Comparison of ENCODE assay signal across 21 mouse cellular contexts in the genomic region with DNA sequence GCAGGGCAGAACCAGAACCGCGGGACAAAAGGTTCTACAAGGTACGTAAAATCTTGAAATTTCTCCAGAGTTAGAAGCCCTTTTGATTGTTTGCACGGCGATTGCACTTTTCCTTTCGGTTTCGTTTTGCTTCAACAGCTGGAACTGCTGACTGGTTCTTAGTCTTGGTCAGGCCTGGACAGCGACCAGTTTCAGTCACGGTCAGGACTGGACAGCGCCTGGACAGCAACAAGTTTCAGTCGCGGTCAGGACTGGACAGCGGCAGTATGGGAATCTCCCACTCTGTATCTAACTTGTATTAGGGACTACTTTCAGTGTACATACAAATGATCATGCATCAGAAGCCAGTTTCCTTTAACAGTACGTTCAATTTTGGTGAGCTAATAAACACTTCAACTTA. TPM values are rescaled to one million over a fixed set of nuclear protein-coding genes. Genes with fewer than 3 reads are reported as not detected.
A peak's percentile ranks its signal among the peaks of the same experiment; 100 is the strongest.
DNase-seq lines count a peak whose midpoint lies in the region; ATAC-seq and TF ChIP-seq lines count a peak whose summit lies in the region.
"Not testable (repeated sequence)": the region's sequence is repeated elsewhere in the genome, so short reads cannot be mapped to it uniquely, and the experiment has no call there.
"Had no signal": no experiment of that assay in that cellular context is flagged by ENCODE, and none has a peak within 500 bp of the region (broad histone marks: within the 10 kb centered on the region; RNA-seq: fewer than 3 reads in every experiment).

No protein-coding gene starts in this region.

- not testable (repeated sequence) for H3K9me3 ChIP-seq in embryonic facial prominence, embryonic 10.5 days; intestine, embryonic 14.5 days (ENCODE audit: control insufficient read depth, low read length); lung, embryonic 14.5 days (ENCODE audit: low read depth, low read length)

- ATAC-seq in intestine, embryonic 14.5 days (replicated peaks; ENCODE audit: low FRiP score, low TSS enrichment, low read depth); lung, embryonic 14.5 days (ENCODE audit: insufficient read depth): not testable (repeated sequence)

- H3K27ac ChIP-seq in embryonic facial prominence, embryonic 10.5 days (replicated peaks); intestine, embryonic 14.5 days (ENCODE audit: low read depth); lung, embryonic 14.5 days (ENCODE audit: low read depth): not testable (repeated sequence)

- H3K36me3 ChIP-seq in embryonic facial prominence, embryonic 10.5 days (replicated peaks); intestine, embryonic 14.5 days (ENCODE audit: control insufficient read depth, insufficient read depth, low read length); lung, embryonic 14.5 days (ENCODE audit: insufficient read depth): not testable (repeated sequence)

- 93% methylated on average over 14 of the region's 14 CpGs for WGBS in embryonic facial prominence, embryonic 10.5 days
- 90% methylated on average over 14 of the region's 14 CpGs for WGBS in intestine, embryonic 14.5 days
- WGBS in lung, embryonic 14.5 days = 86% methylated on average over 14 of the region's 14 CpGs

- not testable (repeated sequence) for H3K9ac ChIP-seq in intestine, embryonic 14.5 days (ENCODE audit: low read length); lung, embryonic 14.5 days

- not testable (repeated sequence) for H3K4me2 ChIP-seq in intestine, embryonic 14.5 days (ENCODE audit: low read length); lung, embryonic 14.5 days

- DNase-seq in adrenal gland, postnatal 14 days = peak; percentile 7
- DNase-seq in embryonic facial prominence, embryonic 10.5 days (ENCODE audit: low spot score) = peak; percentile 54
- DNase-seq in heart, postnatal 10 days = peak; percentile 1 to 10
- peak; percentile 67 for DNase-seq in intestine, embryonic 14.5 days (ENCODE audit: low spot score)
- DNase-seq in kidney, postnatal 4 days = peak; percentile 62 to 70
- DNase-seq in lung, embryonic 14.5 days = peak; percentile 70
- peak; percentile 1 for DNase-seq in ovary, postnatal 14 days (ENCODE audit: low spot score)

- not testable (repeated sequence) for H3K27me3 ChIP-seq in embryonic facial prominence, embryonic 10.5 days (replicated peaks; ENCODE audit: low read depth, poor library complexity, severe bottlenecking); intestine, embryonic 14.5 days (replicated peaks; ENCODE audit: control insufficient read depth, insufficient read depth, low read length); lung, embryonic 14.5 days (ENCODE audit: insufficient read depth, low read length)

- not testable (repeated sequence) for TF ChIP-seq CTCF in lung, embryonic 14.5 days (IDR thresholded peaks at IDR 0.05; ENCODE audit: low read depth)

- not testable (repeated sequence) for H3K4me1 ChIP-seq in embryonic facial prominence, embryonic 10.5 days; intestine, embryonic 14.5 days (replicated peaks; ENCODE audit: control insufficient read depth, insufficient read depth, low read length); lung, embryonic 14.5 days (ENCODE audit: insufficient read depth)

- H3K4me3 ChIP-seq in embryonic facial prominence, embryonic 10.5 days; intestine, embryonic 14.5 days (ENCODE audit: low read depth, low read length); lung, embryonic 14.5 days (ENCODE audit: low read depth, low read length): not testable (repeated sequence)

- intact Hi-C loops in heart, postnatal 10 days (cut with DNase I) = not testable (repeated sequence)

RNA-seq across cellular contexts. Expression of gene Olfr147, which starts 12.0 kb away (rescaled TPM):
- total RNA-seq in adrenal gland, postnatal 14 days (2021) = not detected in 2 replicates
- polyA plus RNA-seq in embryonic facial prominence, embryonic 10.5 days (2016; fragmentation: Nextera tagmentation; extraction: Ambion mirVana) = not detected in 2 replicates
- total RNA-seq in heart, postnatal 10 days (2021) = not detected
- not detected in 2 replicates for polyA plus RNA-seq in intestine, embryonic 14.5 days (2014; fragmentation: Nextera tagmentation; extraction: Ambion mirVana)
- polyA plus RNA-seq in lung, embryonic 14.5 days (2014; fragmentation: Nextera tagmentation; extraction: Ambion mirVana) = not detected in 2 replicates
- total RNA-seq: adrenal gland, postnatal 25 days; gastrocnemius, adult 8-10 months; gastrocnemius, postnatal 36 days; hematopoietic stem cell, adult 5-6 weeks had no signal
- polyA plus RNA-seq: CD4-positive, CD25-positive, alpha-beta regulatory T cell, adult 4 months; embryonic facial prominence, embryonic 15.5 days; erythroblast, embryonic 14.5 days; forebrain, embryonic 10.5 days; forebrain, embryonic 15.5 days; G1E; heart, embryonic 13.5 days; heart, postnatal 0 days; hindbrain, embryonic 15.5 days; intestine, postnatal 0 days had no signal

RNA-seq across cellular contexts. Expression of gene Olfr901, which starts 15.8 kb away (rescaled TPM):
- not detected in 2 replicates for total RNA-seq in adrenal gland, postnatal 14 days (2021)
- polyA plus RNA-seq in embryonic facial prominence, embryonic 10.5 days (2016; fragmentation: Nextera tagmentation; extraction: Ambion mirVana) = not detected in 2 replicates
- total RNA-seq in heart, postnatal 10 days (2021) = not detected
- polyA plus RNA-seq in intestine, embryonic 14.5 days (2014; fragmentation: Nextera tagmentation; extraction: Ambion mirVana) = not detected in 2 replicates
- not detected in 2 replicates for polyA plus RNA-seq in lung, embryonic 14.5 days (2014; fragmentation: Nextera tagmentation; extraction: Ambion mirVana)
- total RNA-seq: adrenal gland, postnatal 25 days; G1E; gastrocnemius, adult 8-10 months; gastrocnemius, postnatal 36 days; hematopoietic stem cell, adult 5-6 weeks had no signal
- polyA plus RNA-seq: embryonic facial prominence, embryonic 15.5 days; erythroblast, embryonic 14.5 days; forebrain, embryonic 10.5 days; forebrain, embryonic 15.5 days; G1E; heart, embryonic 13.5 days; heart, postnatal 0 days; hindbrain, embryonic 15.5 days; intestine, postnatal 0 days had no signal

RNA-seq across cellular contexts. Expression of gene Olfr902, which starts 34.0 kb away (rescaled TPM):
- total RNA-seq in adrenal gland, postnatal 14 days (2021) = not detected in 2 replicates
- not detected in 2 replicates for polyA plus RNA-seq in embryonic facial prominence, embryonic 10.5 days (2016; fragmentation: Nextera tagmentation; extraction: Ambion mirVana)
- total RNA-seq in heart, postnatal 10 days (2021) = not detected
- not detected in 2 replicates for polyA plus RNA-seq in intestine, embryonic 14.5 days (2014; fragmentation: Nextera tagmentation; extraction: Ambion mirVana)
- polyA plus RNA-seq in lung, embryonic 14.5 days (2014; fragmentation: Nextera tagmentation; extraction: Ambion mirVana) = not detected in 2 replicates
- total RNA-seq: adrenal gland, postnatal 25 days; G1E; gastrocnemius, adult 8-10 months; gastrocnemius, postnatal 36 days; hematopoietic stem cell, adult 5-6 weeks had no signal
- polyA plus RNA-seq: CD4-positive, CD25-positive, alpha-beta regulatory T cell, adult 4 months; embryonic facial prominence, embryonic 15.5 days; erythroblast, embryonic 14.5 days; forebrain, embryonic 10.5 days; forebrain, embryonic 15.5 days; G1E; heart, embryonic 13.5 days; heart, postnatal 0 days; hindbrain, embryonic 15.5 days; intestine, postnatal 0 days had no signal

RNA-seq across cellular contexts. Expression of gene Olfr251, which starts 36.6 kb away (rescaled TPM):
- total RNA-seq in adrenal gland, postnatal 14 days (2021) = not detected in 2 replicates
- polyA plus RNA-seq in embryonic facial prominence, embryonic 10.5 days (2016; fragmentation: Nextera tagmentation; extraction: Ambion mirVana) = not detected in 2 replicates
- not detected for total RNA-seq in heart, postnatal 10 days (2021)
- not detected in 2 replicates for polyA plus RNA-seq in intestine, embryonic 14.5 days (2014; fragmentation: Nextera tagmentation; extraction: Ambion mirVana)
- not detected in 2 replicates for polyA plus RNA-seq in lung, embryonic 14.5 days (2014; fragmentation: Nextera tagmentation; extraction: Ambion mirVana)
- total RNA-seq: adrenal gland, postnatal 25 days; G1E; gastrocnemius, adult 8-10 months; gastrocnemius, postnatal 36 days; hematopoietic stem cell, adult 5-6 weeks had no signal
- polyA plus RNA-seq: CD4-positive, CD25-positive, alpha-beta regulatory T cell, adult 4 months; embryonic facial prominence, embryonic 15.5 days; erythroblast, embryonic 14.5 days; forebrain, embryonic 10.5 days; forebrain, embryonic 15.5 days; G1E; heart, embryonic 13.5 days; heart, postnatal 0 days; hindbrain, embryonic 15.5 days; intestine, postnatal 0 days had no signal

RNA-seq across cellular contexts. Expression of gene Olfr250, which starts 46.8 kb away (rescaled TPM):
- not detected in 2 replicates for total RNA-seq in adrenal gland, postnatal 14 days (2021)
- polyA plus RNA-seq in embryonic facial prominence, embryonic 10.5 days (2016; fragmentation: Nextera tagmentation; extraction: Ambion mirVana) = not detected in 2 replicates
- total RNA-seq in heart, postnatal 10 days (2021) = not detected
- polyA plus RNA-seq in intestine, embryonic 14.5 days (2014; fragmentation: Nextera tagmentation; extraction: Ambion mirVana) = not detected in 2 replicates
- polyA plus RNA-seq in lung, embryonic 14.5 days (2014; fragmentation: Nextera tagmentation; extraction: Ambion mirVana) = not detected in 2 replicates
- total RNA-seq: adrenal gland, postnatal 25 days; G1E; gastrocnemius, adult 8-10 months; gastrocnemius, postnatal 36 days; hematopoietic stem cell, adult 5-6 weeks had no signal
- polyA plus RNA-seq: CD4-positive, CD25-positive, alpha-beta regulatory T cell, adult 4 months; erythroblast, embryonic 14.5 days; forebrain, embryonic 10.5 days; forebrain, embryonic 15.5 days; G1E; heart, embryonic 13.5 days; heart, postnatal 0 days; hindbrain, embryonic 15.5 days; intestine, postnatal 0 days had no signal

Comparison
In these comparisons a context has a peak if more than half of its experiments do, and no peak if none do; other contexts are left out.
1. DNase-seq: peak in every context shown above with its lines; median percentile 70 in lung, embryonic 14.5 days; 67 in intestine, embryonic 14.5 days; 66 in kidney, postnatal 4 days; 54 in embryonic facial prominence, embryonic 10.5 days; 7 in adrenal gland, postnatal 14 days; 6 in heart, postnatal 10 days; 1 in ovary, postnatal 14 days.